Mouse (Mus musculus): ENCODE data around the gene Gstt1.

DNA sequence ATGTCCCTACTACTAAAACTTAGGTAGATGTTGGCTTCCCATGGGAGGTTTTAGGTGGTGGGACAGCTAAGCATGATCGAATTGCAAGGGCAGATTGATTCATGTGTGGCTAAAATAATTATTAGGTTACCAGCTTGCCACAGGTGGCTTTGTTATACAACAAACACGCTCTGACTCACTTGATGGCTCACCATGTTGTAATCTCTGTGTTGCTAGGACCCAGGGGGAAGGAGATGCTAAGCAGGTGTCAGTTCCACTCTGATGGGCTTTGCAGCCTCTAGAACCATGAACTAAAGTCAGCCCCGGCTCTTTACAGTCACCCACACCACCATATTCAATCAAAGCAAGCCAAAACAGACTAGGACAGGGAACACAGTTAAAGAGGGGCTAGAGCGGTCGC lies 21.5 kb upstream of the Gstt1 start:
- no peak for TF ChIP-seq POLR2A (IDR thresholded peaks at IDR 0.05; ENCODE audit: low read depth, low read length)
- no peak for TF ChIP-seq CTCF (IDR thresholded peaks at IDR 0.05; ENCODE audit: borderline replicate concordance, insufficient read depth, low read length)

Measured in embryonic fibroblast, embryonic 13.5 days (primary cell).